ENCODE assay signal across 8 mouse cellular contexts in genomic region chr4:152349837-152350381, GRCm38 (mm10). TPM values are rescaled to one million over a fixed set of nuclear protein-coding genes. Genes with fewer than 3 reads are reported as not detected.
A peak's percentile ranks its signal among the peaks of the same experiment; 100 is the strongest.
DNase-seq lines count a peak whose midpoint lies in the region; ATAC-seq lines count a peak whose summit lies in the region.

No protein-coding gene starts in this region.

- DNase-seq in B cell, adult 2 months, result peak; percentile 22 to 23
- peak; percentile 92 for DNase-seq in brain, adult 2 months (ENCODE audit: low read depth, low spot score)
- DNase-seq in frontal cortex, postnatal 36 days (ENCODE audit: low spot score in 2 of 2), result peak; percentile 66 to 85
- peak; percentile 65 for DNase-seq in mesoderm, embryonic 11.5 days (ENCODE audit: low read depth, low spot score)
- DNase-seq in gastrocnemius, postnatal 25 days, result no peak
- DNase-seq in adrenal gland, postnatal 14 days, result no peak
- no peak for DNase-seq in natural killer cell, adult 2 months (ENCODE audit: low spot score in 2 of 2)

- ATAC-seq in erythroblast, adult 5-6 weeks (replicated peaks; ENCODE audit: low FRiP score, poor library complexity, severe bottlenecking), result no peak

RNA-seq across cellular contexts. Expression of gene Chd5, which starts 11.5 kb away (rescaled TPM):
- total RNA-seq in gastrocnemius, postnatal 25 days (2021), result under 1 TPM; 0.03 to 0.08 TPM
- 7.1 and 8.0 TPM in 2 replicates for total RNA-seq in adrenal gland, postnatal 14 days (2021)
- not detected in 2 replicates for total RNA-seq in erythroblast, adult 5-6 weeks (2015; ENCODE audit: low replicate concordance)
- total RNA-seq in erythroblast, adult 5-6 weeks (2017; ENCODE audit: low replicate concordance), result 0.09 TPM in 1 of 2 replicates, not detected in the other

RNA-seq across cellular contexts. Expression of gene Rpl22, which starts 24.4 kb away (rescaled TPM):
- total RNA-seq in gastrocnemius, postnatal 25 days (2021), result 100 to 1,000 TPM; 194 to 222 TPM
- total RNA-seq in adrenal gland, postnatal 14 days (2021), result 493 and 564 TPM in 2 replicates
- 338 and 340 TPM in 2 replicates for total RNA-seq in erythroblast, adult 5-6 weeks (2015; ENCODE audit: low replicate concordance)
- 322 and 331 TPM in 2 replicates for total RNA-seq in erythroblast, adult 5-6 weeks (2017; ENCODE audit: low replicate concordance)

RNA-seq across cellular contexts. Expression of gene Rnf207, which starts 31.1 kb away (rescaled TPM):
- not detected for total RNA-seq in gastrocnemius, postnatal 25 days (2021)
- 0.26 TPM in 1 of 2 replicates, not detected in the other for total RNA-seq in adrenal gland, postnatal 14 days (2021)
- total RNA-seq in erythroblast, adult 5-6 weeks (2015; ENCODE audit: low replicate concordance), result 0.19 TPM in 1 of 2 replicates, not detected in the other
- total RNA-seq in erythroblast, adult 5-6 weeks (2017; ENCODE audit: low replicate concordance), result not detected in 2 replicates

RNA-seq across cellular contexts. Expression of gene Icmt, which starts 52.9 kb away (rescaled TPM):
- total RNA-seq in gastrocnemius, postnatal 25 days (2021), result 10 to 100 TPM; 16.5 to 16.8 TPM
- total RNA-seq in adrenal gland, postnatal 14 days (2021), result 36.9 and 39.6 TPM in 2 replicates
- total RNA-seq in erythroblast, adult 5-6 weeks (2015; ENCODE audit: low replicate concordance), result 3.7 and 6.5 TPM in 2 replicates
- total RNA-seq in erythroblast, adult 5-6 weeks (2017; ENCODE audit: low replicate concordance), result 4.6 and 5.8 TPM in 2 replicates

RNA-seq across cellular contexts. Expression of gene Hes3, which starts 58.4 kb away (rescaled TPM):
- not detected for total RNA-seq in gastrocnemius, postnatal 25 days (2021)
- total RNA-seq in adrenal gland, postnatal 14 days (2021), result not detected in 2 replicates
- not detected in 2 replicates for total RNA-seq in erythroblast, adult 5-6 weeks (2015; ENCODE audit: low replicate concordance)
- total RNA-seq in erythroblast, adult 5-6 weeks (2017; ENCODE audit: low replicate concordance), result not detected in 2 replicates

Comparison
In these comparisons a context has a peak if more than half of its experiments do, and no peak if none do; other contexts are left out.
1. DNase-seq: peak in B cell, adult 2 months (2 of 2), brain, adult 2 months (single experiment), frontal cortex, postnatal 36 days (2 of 2) and mesoderm, embryonic 11.5 days (single experiment); none in gastrocnemius, postnatal 25 days (single experiment), adrenal gland, postnatal 14 days (single experiment) and natural killer cell, adult 2 months (0 of 2).